Mouse (Mus musculus) heart, postnatal 14 days (tissue): ENCODE measurements around the gene Gm9733. TPM values are rescaled to one million over a fixed set of nuclear protein-coding genes. Genes with fewer than 3 reads are reported as not detected.
"Not testable (repeated sequence)": the region's sequence is repeated elsewhere in the genome, so short reads cannot be mapped to it uniquely, and the experiment has no call there.

Experiments
- DNase-seq, 2 experiments: peaks; one replicate each; pipeline ENCODE4 v3.0.0; 2021 to 2022
- intact Hi-C: fragments of 180-260 bp; cut with DNase I; formaldehyde crosslinking; loops from one replicate; pipeline ENCODE4 v1.15.1; 2025
- long read RNA-seq, 2 experiments: library from polyadenylated mRNA; stranded (forward); transcript quantifications; one replicate each; pipeline ENCODE4 v2.0.0; 2021
- total RNA-seq, 2 experiments: library from RNA; stranded (reverse); gene quantifications; 2 replicates each; pipeline ENCODE4 v1.2.3; 2021

Gene Gm9733
- total RNA-seq = not detected
- long read RNA-seq, experiment 1 = 0 reads
- long read RNA-seq, experiment 2 = 0 reads

- DNase-seq = no peak
- intact Hi-C loops = loop anchor here (10.0 kb wide), 1 partner anchor 553 kb away; no protein-coding TSS in a partner anchor
Observed at GRCm38 (mm10) chr3:15332063-15332462, at the start of gene Gm9733. Gene Gm9733, minus strand, starts transcription at chr3:15332302.

DNA sequence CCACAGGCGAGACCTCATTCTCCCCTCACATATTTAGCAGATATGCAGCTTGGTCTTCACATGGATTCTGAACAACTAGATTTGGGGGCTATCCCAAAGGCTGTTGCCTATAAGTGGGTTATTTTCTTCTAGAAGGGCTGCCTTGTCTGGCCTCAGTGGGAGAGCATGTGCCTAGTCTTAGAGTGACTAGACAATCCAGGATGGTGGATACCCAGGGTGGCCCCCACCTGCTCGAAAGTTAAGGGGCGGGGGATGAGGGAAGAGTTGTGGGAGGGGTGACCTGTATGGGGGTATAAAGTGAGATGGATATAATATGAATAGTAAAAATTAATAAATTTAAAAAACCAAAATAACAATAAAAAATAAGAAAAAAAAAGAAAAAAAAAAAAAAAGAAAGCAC lies 23.6 kb upstream of the Gm9733 start:
- DNase-seq, intact Hi-C loops: not testable (repeated sequence)

- DNase-seq, intact Hi-C loops: not testable (repeated sequence)
Observed at GRCm38 (mm10) chr3:15350318-15350717, 18.2 kb upstream of the Gm9733 start.

GRCm38 (mm10) chr3:15345606-15346005 lies 13.5 kb upstream of the Gm9733 start:
- intact Hi-C loops, DNase-seq: not testable (repeated sequence)

DNA sequence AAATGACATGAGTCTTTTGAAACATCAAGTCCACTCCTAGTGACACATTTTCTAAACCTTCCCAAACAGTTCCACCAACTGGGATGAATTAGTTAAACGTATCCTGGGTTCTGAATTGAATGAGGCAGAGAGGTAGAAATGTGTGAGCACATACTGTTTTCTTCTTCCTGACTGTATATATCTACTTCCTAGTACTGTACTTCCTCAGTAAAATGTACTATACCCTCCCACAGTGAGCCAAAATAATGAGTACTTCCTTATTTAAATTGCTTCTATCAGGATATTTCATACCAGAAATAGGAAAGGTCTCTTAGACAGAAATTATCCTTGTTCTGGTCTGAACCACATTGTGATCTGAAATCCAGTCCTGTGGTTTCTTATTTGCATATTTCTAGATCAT lies 8.2 kb upstream of the Gm9733 start:
- DNase-seq = no peak
- intact Hi-C loops = no loop called here

DNA sequence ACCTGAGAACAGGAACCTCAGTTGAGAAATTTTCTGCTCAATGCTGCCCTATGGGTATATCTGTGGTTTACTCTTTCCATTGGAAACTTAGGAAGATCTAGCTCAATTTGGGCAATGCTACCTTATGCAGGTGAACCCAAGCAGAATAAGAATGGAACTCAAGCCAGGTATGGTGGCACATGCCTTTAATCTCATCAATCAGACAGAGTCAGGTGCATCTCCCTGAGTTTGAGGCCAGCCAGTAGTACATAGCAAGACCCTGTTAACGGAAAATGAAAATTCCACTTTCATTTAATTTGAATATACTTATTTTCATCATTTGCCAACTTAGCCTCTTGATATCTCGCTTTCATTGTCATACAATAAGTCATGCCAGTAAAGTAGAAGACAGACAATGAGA lies 2.1 kb upstream of the Gm9733 start:
- DNase-seq = no peak
- intact Hi-C loops = loop anchor here (10.0 kb wide), 1 partner anchor 551 kb away; no protein-coding TSS in a partner anchor

DNA sequence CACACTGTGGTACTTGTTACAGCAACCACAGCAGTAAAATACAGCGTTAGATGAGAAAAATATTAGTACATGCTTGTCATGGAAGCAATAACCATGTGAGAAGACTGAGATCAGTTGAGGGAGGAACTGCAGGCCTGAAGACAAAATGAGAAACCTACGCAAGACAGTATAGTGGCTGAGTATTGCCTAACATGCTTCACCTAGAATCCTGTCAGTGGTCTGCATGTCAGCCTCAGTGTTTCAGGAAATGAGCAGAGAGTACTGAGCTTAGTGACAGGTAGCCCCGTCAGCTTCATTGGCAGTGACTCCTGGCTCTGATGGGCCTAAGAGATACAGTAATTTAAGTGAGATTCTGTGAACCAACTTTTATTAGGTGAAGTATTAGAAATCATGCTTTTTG lies 557 bp downstream of the Gm9733 start:
- DNase-seq = no peak
- intact Hi-C loops = loop anchor here (10.0 kb wide), 1 partner anchor 553 kb away; no protein-coding TSS in a partner anchor

DNA sequence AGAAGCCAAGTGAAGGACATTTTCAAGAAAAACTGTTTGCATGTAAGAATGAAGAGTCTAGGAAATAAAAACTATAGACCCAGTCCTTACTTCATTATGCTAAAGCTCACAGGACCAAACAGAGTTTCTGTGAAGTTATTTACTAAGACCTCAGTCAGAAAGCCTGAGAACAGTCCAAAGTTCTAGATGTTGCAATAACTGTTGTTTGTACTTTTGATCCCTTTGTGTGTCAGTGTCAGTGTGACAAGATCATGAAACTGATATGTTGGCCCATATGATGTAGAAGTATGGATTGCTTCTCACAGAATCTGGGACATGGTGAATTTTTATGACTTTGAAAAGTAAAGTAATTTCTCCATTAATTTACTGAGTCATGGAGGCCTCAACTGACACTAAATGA lies 2.6 kb downstream of the Gm9733 start:
- intact Hi-C loops = no loop called here
- no peak for DNase-seq

DNA sequence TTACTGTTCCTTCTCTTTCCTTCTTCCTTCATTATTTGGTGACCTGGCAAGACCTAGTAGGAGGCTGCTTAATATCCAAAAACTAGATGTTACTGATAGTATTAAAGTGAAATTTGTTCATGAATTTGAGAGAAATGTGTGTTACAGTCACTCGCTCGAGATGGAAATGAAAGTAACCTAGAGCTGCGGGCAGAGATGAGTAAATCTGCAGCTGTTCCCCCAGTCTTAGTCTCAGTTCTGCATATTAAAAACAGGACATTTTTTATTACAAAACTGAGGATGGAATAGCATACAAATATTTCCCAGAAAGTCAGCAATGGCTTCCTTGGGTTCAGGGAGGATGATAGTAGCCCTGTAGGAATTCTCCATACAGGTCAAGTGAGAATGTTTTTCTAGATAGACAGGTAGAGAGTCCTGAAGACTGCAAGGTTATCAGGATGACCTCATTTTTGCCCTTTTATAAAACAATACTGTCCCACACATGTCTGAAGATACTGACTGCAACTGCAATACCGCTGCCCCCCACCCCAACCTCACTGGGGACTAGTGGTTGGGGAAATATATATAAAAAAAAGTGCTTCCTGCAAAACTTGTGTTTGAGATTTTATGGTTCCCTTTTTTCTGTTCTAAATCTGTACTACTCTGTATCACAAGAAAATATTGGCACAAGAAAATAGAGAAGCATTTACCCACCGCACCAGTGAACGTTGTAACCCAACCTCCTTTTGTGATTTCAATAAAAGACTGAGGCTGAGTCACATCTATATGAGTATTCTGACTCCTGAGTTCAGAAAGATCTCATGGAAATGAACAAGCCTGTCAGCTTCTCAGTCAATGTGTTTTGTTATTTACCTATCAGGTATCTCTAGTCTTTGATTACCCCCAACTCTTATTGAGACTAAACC lies 47.4 kb downstream of the Gm9733 start:
- intact Hi-C loops = no loop called here
- DNase-seq = no peak

GRCm38 (mm10) chr3:15275899-15276526 lies 56.1 kb downstream of the Gm9733 start:
- DNase-seq = no peak
- intact Hi-C loops = no loop called here

- intact Hi-C loops = no loop called here
- no peak for DNase-seq
Observed at GRCm38 (mm10) chr3:15264450-15264849, 67.7 kb downstream of the Gm9733 start.

DNA sequence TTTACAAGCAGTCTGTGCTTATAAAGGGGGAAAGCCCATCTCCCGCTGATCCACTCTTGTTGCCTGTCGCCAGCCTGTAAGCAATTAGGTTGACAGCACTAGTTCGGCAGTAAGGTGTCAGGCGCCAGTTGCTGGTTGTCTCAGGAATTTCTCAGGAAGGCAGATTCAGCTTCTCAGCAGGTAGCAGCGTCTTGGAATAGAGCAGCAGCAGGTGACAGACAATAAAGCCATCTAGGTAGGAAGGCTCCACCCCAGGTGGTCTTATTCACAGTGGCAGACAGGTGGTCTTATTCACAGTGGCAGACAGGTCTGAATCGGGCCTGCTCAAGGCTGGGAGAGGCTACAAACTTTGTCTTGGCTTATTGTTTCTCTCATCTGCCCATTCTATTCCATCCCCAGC lies 76.4 kb downstream of the Gm9733 start:
- intact Hi-C loops = no loop called here
- DNase-seq = no peak

Other genes starting within 250 kb of the Gm9733 start
- not detected for gene Sirpb1a, start 94.2 kb upstream of the Gm9733 start, total RNA-seq
- gene Sirpb1b, start 242.8 kb upstream of the Gm9733 start, total RNA-seq = not detected